Mouse (Mus musculus): Measurements from ENCODE around the gene Olfr645.

Olfr645 gene

GRCm38 (mm10) chr7:104085365-104085764 is at the start of gene Olfr645:
Gene Olfr645, minus strand, starts transcription at chr7:104085465.
- DNase-seq, result no peak

- no peak for DNase-seq
Measured at GRCm38 (mm10) chr7:104129726-104130125, 44.5 kb upstream of the Olfr645 start, which contains the start of gene Ubqln5. Gene Ubqln5, minus strand, starts transcription at chr7:104129826.

- no peak for DNase-seq
Measured at GRCm38 (mm10) chr7:104104757-104104972, 19.4 kb upstream of the Olfr645 start, which contains the start of gene Olfr646. Gene Olfr646, plus strand, starts transcription at chr7:104104873.

- DNase-seq, result no peak
Measured at GRCm38 (mm10) chr7:104103913-104104756, 18.9 kb upstream of the Olfr645 start.

GRCm38 (mm10) chr7:104071769-104072168 is 13.5 kb downstream of the Olfr645 start, which contains the start of gene Olfr644:
Gene Olfr644, minus strand, starts transcription at chr7:104071869.
- no peak for DNase-seq

- no peak for DNase-seq
Measured at GRCm38 (mm10) chr7:104061345-104061744, 23.9 kb downstream of the Olfr645 start, which contains the start of gene 4930516K23Rik. Gene 4930516K23Rik, minus strand, starts transcription at chr7:104061445.

GRCm38 (mm10) chr7:104059215-104059614 is 26.1 kb downstream of the Olfr645 start:
- no peak for DNase-seq

- DNase-seq, result no peak
Measured at GRCm38 (mm10) chr7:104052566-104052965, 32.7 kb downstream of the Olfr645 start, which contains the start of gene Olfr642. Gene Olfr642, minus strand, starts transcription at chr7:104052666.

- no peak for DNase-seq
Measured at GRCm38 (mm10) chr7:104050745-104051144, 34.5 kb downstream of the Olfr645 start.

- DNase-seq, result no peak
Measured at GRCm38 (mm10) chr7:104035145-104035544, 50.1 kb downstream of the Olfr645 start, which contains the start of gene Olfr641. Gene Olfr641, plus strand, starts transcription at chr7:104035445.
